Mouse (Mus musculus): ENCODE measurements around the gene Mdm2. TPM values are rescaled to one million over a fixed set of nuclear protein-coding genes. Genes with fewer than 3 reads are reported as not detected.

Mdm2 gene
- total RNA-seq, 2 experiments from 2014 or later = 38.5 to 43.8 TPM

GRCm38 (mm10) chr10:117696827-117697560 lies 13.6 kb downstream of the Mdm2 start:
- no peak for DNase-seq

DNA sequence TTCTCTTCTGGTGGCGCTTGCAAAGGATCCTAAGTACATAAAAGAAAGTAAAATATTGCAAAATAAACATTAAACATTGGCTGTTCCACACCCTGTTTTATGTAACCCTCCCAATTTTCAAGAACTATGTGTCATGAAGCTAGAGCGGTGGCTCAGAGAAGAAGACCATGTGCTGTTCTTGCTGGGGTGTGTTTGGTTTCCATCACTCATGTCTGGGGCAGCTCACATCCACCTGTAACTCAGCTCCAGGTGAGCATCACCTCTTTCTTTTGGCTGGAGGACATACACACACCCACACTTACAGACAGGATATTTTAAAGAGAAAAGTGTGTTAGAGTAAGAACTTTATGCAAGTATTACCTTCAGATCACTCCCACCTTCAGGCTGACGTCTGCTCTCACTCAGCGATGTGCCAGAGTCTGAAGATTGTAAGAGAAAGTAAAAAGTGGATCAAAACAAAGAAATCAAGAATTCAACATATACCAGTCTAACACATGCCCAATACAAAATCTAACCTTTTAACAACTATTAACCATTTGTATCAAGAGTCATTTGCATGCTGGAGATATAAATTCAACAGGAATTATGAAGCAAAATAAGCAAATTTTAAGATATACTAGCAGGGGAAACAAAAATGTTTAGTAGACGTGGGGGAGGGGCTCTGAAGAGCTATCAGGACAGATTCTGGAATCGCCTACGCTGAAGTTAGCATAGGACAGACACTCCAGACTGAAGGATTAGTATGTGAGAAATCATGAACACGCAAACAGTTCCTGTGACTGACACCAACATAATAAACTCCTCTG lies 14.3 kb downstream of the Mdm2 start:
- no peak for DNase-seq

DNA sequence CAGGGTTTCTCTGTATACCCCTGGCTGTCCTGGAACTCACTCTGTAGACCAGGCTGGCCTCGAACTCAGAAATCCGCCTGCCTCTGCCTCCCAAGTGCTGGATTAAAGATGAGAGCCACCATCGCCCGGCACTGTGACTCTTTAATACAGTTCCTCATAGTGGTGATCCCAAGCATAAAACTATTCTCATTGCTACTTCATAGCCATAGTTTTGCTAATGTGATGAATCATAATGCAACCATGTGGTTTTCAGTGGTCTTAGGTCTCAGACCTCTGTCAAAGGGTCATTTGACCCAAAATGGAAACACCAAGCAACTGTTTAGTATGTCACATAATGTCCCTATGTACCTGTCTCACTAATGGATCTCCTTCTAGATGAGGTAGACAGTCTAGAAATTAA lies 15.0 kb downstream of the Mdm2 start:
- DNase-seq = no peak

DNA sequence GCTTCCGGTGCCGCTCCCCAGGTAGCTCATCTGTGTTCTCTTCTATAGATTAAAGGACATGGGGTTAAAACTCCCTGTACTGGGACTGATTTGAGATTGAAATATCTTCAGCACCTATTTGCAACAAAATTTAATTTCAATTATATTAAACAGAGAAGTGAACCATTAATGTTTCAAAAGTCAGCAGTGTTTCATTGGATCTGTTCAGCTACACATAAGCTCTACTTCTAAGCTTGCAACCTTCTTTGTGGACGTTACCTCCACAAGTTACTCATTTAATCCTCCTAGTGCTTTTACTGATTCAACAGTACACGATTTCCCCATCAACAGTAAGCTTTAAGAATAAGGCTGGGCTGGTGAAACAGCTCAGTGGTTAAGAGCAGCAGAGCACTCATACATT lies 15.5 kb downstream of the Mdm2 start:
- DNase-seq = no peak

DNA sequence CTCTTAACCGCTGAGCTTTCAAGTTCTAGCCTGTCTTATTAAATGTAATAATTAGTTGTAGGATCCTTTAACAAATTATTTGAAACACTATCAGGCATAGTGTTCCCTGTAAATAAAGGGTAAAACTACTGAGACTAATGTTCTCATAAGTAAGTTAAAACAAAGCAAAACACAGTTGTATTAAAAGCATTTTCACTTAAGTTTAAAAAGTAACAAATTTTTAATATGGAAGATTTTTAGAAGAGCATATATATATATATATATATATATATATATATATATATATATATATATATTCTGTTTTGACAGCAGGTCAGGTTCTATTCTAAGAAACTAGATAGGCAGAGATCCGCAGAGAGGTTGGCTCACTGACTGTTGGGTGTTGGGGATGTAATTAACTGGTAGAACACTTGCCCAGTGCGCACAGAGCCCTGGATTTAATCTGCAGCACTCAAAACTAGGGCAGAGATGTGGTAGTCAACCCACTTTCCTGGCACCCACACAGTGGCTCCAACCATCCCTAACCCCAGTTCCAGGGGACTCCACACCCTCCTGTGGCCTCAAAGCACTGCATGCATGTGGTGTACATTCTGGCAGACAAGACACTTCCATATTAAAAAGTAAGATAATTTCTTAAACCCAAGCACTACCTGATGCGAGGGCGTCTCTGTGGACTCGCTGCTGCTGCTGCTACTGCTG lies 16.2 kb downstream of the Mdm2 start:
- no peak for DNase-seq

DNA sequence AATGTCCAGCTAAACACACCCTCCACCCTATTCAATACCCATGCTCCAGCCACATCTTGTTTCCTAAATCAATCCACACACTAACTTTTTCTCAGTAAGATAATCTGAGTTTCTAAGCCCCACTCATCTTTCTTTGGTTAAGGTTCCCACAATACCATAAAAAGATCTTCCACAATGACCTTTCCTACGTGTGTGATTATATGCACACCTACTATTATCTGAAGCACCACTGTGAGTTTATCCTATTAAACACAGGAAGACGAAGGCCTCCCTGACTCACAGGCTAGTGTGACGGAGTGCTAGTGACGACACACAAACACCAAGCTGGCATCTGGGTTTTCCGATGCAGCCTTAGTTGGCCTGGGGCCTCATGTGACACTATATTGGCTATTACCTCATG lies 17.6 kb downstream of the Mdm2 start:
- no peak for DNase-seq

- DNase-seq = no peak
Observed at GRCm38 (mm10) chr10:117692173-117692572, 18.4 kb downstream of the Mdm2 start.

DNA sequence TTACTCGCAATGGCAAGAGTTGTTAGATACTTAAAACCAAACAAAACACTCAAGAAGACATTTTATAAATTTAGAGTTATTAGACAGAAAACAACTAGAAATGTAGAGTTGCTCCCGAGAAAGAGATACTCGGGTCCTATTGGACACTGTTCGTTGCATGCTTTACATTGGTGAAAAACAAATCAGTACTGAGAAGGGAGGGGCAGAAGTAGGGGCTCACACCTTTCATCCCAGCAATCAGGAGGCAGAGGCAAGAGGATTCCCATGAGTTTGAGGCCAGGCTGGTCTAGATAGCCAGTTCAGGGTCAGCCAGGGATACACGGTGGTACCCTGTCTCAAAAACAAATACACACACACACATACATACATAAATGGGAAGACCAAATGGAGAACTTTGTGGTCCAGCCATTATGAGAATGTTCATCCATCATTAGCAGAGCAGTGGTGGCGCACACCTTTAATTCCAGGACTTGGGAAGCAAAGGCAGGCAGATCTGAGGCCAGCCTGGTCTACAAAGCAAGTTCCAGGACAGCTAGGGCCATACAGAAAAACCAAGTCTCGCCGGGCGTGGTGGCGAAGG lies 19.1 kb downstream of the Mdm2 start:
- no peak for DNase-seq

- DNase-seq = no peak
Observed at GRCm38 (mm10) chr10:117690770-117691296, 19.7 kb downstream of the Mdm2 start.

- DNase-seq = no peak
Observed at GRCm38 (mm10) chr10:117690101-117690352, 20.5 kb downstream of the Mdm2 start.

- no peak for DNase-seq
Observed at GRCm38 (mm10) chr10:117689297-117690100, 21.1 kb downstream of the Mdm2 start.

DNA sequence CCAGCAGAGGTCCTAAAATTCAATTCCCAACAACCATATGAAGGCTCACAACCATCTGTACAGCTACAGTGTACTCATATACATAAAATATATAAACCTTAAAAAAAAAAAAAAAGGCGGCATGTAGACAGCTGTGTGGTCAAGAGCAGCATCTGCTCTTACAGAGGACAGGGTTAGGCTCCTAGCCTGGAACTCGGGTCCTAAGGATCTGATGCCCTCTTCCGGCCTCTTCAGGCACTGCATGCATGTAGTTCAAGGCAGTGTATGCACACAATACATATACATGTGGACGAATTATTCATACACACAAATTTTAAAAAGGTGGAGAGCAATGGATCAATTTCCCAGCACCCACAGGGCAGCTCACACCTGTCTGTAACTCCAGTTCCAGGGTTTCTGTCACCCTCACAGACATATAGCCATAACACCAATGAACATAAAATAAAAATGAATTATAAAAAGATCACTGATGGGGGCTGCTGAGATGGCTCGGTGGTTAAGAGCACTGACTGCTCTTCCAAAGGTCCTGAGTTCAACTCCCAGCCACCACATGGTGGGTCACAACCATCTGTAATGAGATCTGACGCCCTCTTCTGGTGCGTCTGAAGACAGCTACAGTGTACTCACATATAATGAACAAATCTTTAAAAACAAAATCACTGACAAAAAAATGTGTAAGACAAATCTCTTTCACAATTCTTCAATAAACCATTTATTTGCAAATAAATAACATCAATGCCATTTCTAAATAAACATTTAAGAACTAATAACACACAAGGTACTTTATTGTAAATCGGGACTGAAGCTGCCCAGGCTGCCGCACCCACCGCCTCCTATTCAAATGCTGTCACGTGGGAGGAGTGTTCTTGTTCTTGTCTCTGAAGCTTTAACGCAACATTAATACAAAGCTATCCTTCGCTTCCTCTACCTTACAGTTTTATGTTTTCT lies 22.1 kb downstream of the Mdm2 start:
- DNase-seq = no peak

GRCm38 (mm10) chr10:117687577-117687976 lies 23.0 kb downstream of the Mdm2 start:
- DNase-seq = no peak

DNA sequence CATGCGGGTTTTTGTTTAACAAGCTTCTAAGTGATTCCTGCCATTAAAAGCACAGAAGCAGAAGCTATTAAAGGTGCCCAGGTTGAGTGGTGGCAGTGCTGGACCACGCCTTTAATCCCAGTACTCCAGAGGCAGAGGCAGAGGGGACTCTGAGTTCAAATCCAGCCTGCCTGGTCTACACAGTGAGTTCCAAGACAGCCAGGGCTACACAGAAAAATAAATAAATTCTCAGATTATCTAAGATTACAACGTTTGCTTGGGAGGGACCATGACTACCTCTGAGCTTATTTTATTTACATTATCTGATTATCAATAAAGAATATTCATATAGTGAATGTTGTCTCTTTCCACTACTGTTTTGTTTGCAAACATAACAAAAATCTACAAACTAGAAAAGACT lies 23.5 kb downstream of the Mdm2 start:
- DNase-seq = no peak

DNA sequence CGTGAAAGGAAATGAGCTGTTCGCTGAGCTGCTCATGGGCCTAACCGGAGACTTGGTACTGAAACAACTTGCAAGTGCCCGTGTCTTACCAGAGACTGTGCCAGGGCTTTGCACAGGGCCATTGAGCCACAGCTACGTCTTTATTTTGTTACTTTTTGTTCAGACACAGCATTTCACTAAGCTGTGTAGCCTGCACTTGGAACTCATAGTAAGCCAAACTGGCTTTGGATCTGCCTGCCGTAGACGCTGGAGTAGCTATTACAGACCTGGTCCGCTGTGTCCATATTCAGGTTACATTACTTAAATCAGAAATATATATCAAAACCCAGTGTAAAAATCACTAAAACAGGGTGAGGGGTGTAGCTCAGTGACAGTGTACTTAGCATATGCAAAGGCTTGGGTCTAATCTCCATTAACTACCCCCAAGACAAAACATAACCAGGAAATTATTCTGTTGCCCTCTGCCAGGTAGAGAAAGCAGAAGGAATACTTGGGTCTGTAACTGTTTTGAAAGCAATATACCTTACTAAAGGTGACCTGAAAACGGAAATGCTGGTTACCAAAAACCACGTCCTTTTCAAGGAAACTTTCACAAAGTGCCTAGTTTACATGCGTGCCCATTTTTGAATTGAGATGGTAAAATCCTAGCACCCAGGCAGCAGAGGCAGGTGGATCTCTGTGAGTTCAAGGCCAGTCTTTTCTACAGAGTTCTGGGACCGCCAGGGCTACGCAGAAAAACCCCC lies 24.5 kb downstream of the Mdm2 start:
- DNase-seq = no peak

GRCm38 (mm10) chr10:117685171-117685848 lies 25.2 kb downstream of the Mdm2 start:
- DNase-seq = no peak

DNA sequence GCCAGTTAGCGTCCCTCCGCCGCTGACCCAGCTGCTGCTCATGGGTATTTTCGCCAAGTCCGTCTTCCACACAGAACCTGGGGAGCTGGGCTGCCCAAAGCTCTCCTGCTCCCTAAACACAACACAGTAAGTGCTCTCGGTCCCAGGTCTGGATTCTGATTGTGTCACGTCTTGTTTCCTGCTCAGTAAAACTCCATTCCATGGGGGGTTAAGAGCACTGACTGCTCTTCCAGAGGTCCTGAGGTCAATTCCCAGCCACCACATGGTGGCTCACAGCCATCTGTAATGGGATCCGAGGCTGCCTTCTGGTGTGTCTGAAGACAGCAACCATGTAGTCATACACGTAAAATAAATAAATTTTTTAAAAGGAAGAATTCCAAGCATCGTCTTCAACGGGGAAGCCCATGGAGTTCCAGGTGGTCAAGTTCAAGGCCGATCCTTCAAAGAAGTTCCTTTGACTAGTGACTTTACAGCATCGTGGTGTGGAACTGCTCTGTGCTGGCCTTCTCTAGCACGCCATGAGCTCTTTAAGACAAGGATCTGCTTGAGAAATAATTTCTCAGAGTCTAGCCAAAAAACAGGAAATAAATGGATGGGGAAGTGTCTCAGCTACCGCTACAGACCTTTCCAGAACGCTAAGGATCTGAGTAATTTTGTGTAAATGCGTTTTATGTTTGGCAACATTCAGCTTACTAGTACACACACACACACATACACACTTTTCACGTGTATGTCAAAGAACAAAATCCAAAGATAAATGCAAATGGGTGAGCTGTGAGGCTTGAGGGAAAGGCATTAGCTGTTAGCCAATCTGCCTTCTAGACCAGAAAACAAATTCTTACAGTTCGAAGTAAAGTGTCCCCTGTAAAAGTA lies 26.0 kb downstream of the Mdm2 start:
- no peak for DNase-seq

DNA sequence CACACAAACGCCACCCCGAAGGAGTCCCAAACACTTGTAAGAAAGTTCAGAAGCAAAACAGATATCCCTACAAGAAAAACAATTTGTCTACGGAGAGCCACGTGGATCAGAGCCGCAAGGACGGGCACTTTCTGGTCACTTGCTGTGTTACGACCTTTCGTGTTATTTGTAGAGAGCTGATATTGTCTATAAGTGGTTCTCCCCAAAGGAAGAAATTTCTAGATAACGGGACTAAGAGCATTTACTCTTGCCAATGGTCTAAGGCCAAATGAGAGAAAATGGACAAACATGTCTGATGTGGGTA lies 26.9 kb downstream of the Mdm2 start:
- no peak for DNase-seq

Measured in gastrocnemius, postnatal 25 days (tissue).